Mouse (Mus musculus) hindbrain, postnatal 0 days (tissue): Measurements from ENCODE around the gene Cadm1. TPM values are rescaled to one million over a fixed set of nuclear protein-coding genes. Genes with fewer than 3 reads are reported as not detected.

ENCODE experiments used
- ATAC-seq: fragments of 200-750 bp; cut with Nextera tagmentation; 2 replicates; pipeline ENCODE4 v1.8.0; 2017; ENCODE audit warnings: mild to moderate bottlenecking, moderate TSS enrichment, moderate library complexity
- DNase-seq: peaks from one replicate; pipeline ENCODE4 v3.0.0-alpha.2; 2015; ENCODE audit warnings: low spot score
- H3K27ac ChIP-seq: fragments of 300-500 bp; sonication (generic); 2 replicates; pipeline ENCODE4 v1.5.1; 2014; ENCODE audit warnings: mild to moderate bottlenecking
- H3K27me3 ChIP-seq: fragments of 300-500 bp; sonication (generic); 2 replicates; pipeline ENCODE4 v1.6.1; 2014; ENCODE audit warnings: low read length, mixed read lengths; ENCODE audit not compliant: insufficient read depth
- H3K36me3 ChIP-seq: fragments of 300-500 bp; sonication (generic); 2 replicates; pipeline ENCODE4 v1.6.1; 2014; ENCODE audit warnings: low read length, mixed read lengths; ENCODE audit not compliant: insufficient read depth
- H3K4me1 ChIP-seq: fragments of 300-500 bp; sonication (generic); 2 replicates; pipeline ENCODE4 v1.6.1; 2014; ENCODE audit warnings: antibody characterized with exemption, low read length, mixed read lengths; ENCODE audit not compliant: insufficient read depth
- H3K4me2 ChIP-seq: fragments of 300-500 bp; sonication (generic); 2 replicates; pipeline ENCODE4 v1.6.1; 2014; ENCODE audit warnings: low read depth, mild to moderate bottlenecking, low read length, moderate library complexity, mixed read lengths
- H3K4me3 ChIP-seq: fragments of 300-500 bp; sonication (generic); 2 replicates; pipeline ENCODE4 v1.5.1; 2014; ENCODE audit warnings: low read length
- H3K9ac ChIP-seq: fragments of 300-500 bp; sonication (generic); replicated peaks from 2 replicates; pipeline ENCODE4 v1.6.1; 2014; ENCODE audit warnings: mild to moderate bottlenecking, low read length, moderate library complexity, mixed read lengths
- H3K9me3 ChIP-seq: fragments of 300-500 bp; sonication (generic); 2 replicates; pipeline ENCODE4 v1.6.1; 2016; ENCODE audit warnings: low read length, mixed read lengths
- CTCF ChIP-seq: IDR thresholded peaks from 2 replicates; pipeline ENCODE4 v1.5.1; 2016; ENCODE audit warnings: antibody characterized with exemption, control low read depth, low read depth
- WGBS: fragments of 180-500 bp; shearing (Covaris S2); extraction: QIAGEN DNeasy Blood & Tissue Kit; methylation state at CpG from one replicate; pipeline ENCODE4 v1.1.7; 2014; 5-methylcytosine and 5-hydroxymethylcytosine counted together
- polyA plus RNA-seq: library from polyadenylated mRNA; unstranded; fragments of >200 nt; fragmentation: Nextera tagmentation; extraction: Ambion mirVana; gene quantifications from 2 replicates; pipeline ENCODE4 v1.2.1, GENCODE M21; 2015
- total RNA-seq: library from RNA; depleted of rRNA; stranded (reverse); fragments of >200 nt; gene quantifications from 2 replicates; pipeline ENCODE4 v1.2.3, GENCODE M21; 2014

Cadm1 gene
- total and polyA plus RNA-seq, 2 experiments from 2014 or later = 115 to 203 TPM

GRCm38 (mm10) chr9:47512521-47512920 is 17.5 kb upstream of the Cadm1 start:
- no peaks in the 10 kb centered on the region for H3K36me3 ChIP-seq
- DNase-seq (no peak), ATAC-seq (no peak)
- H3K9me3 ChIP-seq = no peaks in the 10 kb centered on the region
- no peaks in the 10 kb centered on the region for H3K27me3 ChIP-seq
- no peaks in the 10 kb centered on the region for H3K4me1 ChIP-seq
- no peak for TF ChIP-seq CTCF
- no peak overlapping the region for H3K27ac ChIP-seq
- no peak overlapping the region for H3K4me2 ChIP-seq
- no peak overlapping the region for H3K9ac ChIP-seq
- H3K4me3 ChIP-seq = no peak overlapping the region
- 90% methylated on average over 3 of the region's 3 CpGs for WGBS

- no peak for TF ChIP-seq CTCF
- no peak for DNase-seq
- Histone ChIP-seq H3K36me3 (no peaks in the 10 kb centered on the region), H3K4me2 (no peak overlapping the region), H3K4me1 (no peaks in the 10 kb centered on the region), H3K4me3 (no peak overlapping the region), H3K27ac (no peak overlapping the region), H3K9ac (no peak overlapping the region), H3K9me3 (no peaks in the 10 kb centered on the region), H3K27me3 (no peaks in the 10 kb centered on the region)
- 18% methylated on average over 8 of the region's 8 CpGs for WGBS
- no peak for ATAC-seq
Observed at GRCm38 (mm10) chr9:47514318-47514717, 15.7 kb upstream of the Cadm1 start.

DNA sequence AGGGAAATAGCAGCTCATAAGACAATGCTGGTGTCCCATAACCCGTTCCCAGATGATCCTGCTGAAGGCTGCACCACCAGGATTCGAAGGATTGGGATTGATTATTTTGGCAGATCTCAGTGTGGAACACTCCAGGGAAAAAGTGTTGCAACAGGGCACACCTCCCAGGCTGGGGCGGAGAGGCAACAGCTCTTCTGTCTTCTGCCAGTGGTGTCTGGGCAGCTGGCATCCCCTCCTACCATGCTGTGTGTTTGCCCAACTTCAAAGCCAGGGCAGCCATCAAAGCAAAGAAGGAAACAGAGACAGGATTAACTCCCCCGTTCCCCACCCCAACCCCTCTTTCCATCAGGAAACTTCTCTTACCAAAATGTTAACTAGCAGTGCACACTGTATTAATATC is 13.7 kb upstream of the Cadm1 start:
- Histone ChIP-seq H3K9ac (no peak overlapping the region), H3K27me3 (no peaks in the 10 kb centered on the region), H3K9me3 (no peaks in the 10 kb centered on the region), H3K27ac (no peak overlapping the region), H3K36me3 (no peaks in the 10 kb centered on the region), H3K4me3 (no peak overlapping the region), H3K4me1 (no peaks in the 10 kb centered on the region), H3K4me2 (no peak overlapping the region)
- TF ChIP-seq CTCF = no peak
- DNase-seq (no peak), ATAC-seq (no peak)
- WGBS = 49% methylated on average over 4 of the region's 4 CpGs

DNA sequence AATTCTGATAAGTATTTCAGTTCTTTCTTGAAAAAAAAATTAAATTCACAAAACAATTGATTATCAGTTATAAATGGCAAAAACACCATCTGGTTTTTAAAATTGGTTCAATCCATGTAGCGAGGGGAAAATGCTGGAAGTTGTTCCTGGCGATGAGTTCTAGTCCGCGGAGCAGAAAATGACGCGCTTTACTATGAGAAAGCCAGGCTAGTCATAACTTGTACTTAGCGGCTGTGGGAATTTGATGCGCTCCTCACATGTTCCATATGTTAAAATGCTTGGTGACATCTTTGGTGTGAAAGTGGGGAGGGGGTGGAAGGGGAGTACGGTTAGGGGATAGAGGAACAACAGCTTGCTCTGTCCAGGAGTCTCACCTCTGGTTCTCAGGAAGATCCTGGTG is 2.7 kb upstream of the Cadm1 start:
- H3K27ac ChIP-seq = no peak overlapping the region
- no peaks in the 10 kb centered on the region for H3K36me3 ChIP-seq
- ATAC-seq (no peak), DNase-seq (no peak)
- no peaks in the 10 kb centered on the region for H3K27me3 ChIP-seq
- H3K4me1 ChIP-seq = no peaks in the 10 kb centered on the region
- H3K4me3 ChIP-seq = no peak overlapping the region
- no peak for TF ChIP-seq CTCF
- 93% methylated on average over 9 of the region's 9 CpGs for WGBS
- H3K9me3 ChIP-seq = no peaks in the 10 kb centered on the region
- no peak overlapping the region for H3K4me2 ChIP-seq
- no peak overlapping the region for H3K9ac ChIP-seq

GRCm38 (mm10) chr9:47527741-47528140 is 2.2 kb upstream of the Cadm1 start:
- Histone ChIP-seq H3K4me2 (no peak overlapping the region), H3K9me3 (no peaks in the 10 kb centered on the region), H3K4me3 (no peak overlapping the region), H3K27me3 (no peaks in the 10 kb centered on the region), H3K27ac (no peak overlapping the region), H3K36me3 (no peaks in the 10 kb centered on the region), H3K4me1 (no peaks in the 10 kb centered on the region), H3K9ac (no peak overlapping the region)
- DNase-seq (no peak), ATAC-seq (no peak)
- no peak for TF ChIP-seq CTCF
- 84% methylated on average over 5 of the region's 5 CpGs for WGBS

- no peak for DNase-seq
Observed at GRCm38 (mm10) chr9:47529182-47529581, 791 bp upstream of the Cadm1 start.

DNA sequence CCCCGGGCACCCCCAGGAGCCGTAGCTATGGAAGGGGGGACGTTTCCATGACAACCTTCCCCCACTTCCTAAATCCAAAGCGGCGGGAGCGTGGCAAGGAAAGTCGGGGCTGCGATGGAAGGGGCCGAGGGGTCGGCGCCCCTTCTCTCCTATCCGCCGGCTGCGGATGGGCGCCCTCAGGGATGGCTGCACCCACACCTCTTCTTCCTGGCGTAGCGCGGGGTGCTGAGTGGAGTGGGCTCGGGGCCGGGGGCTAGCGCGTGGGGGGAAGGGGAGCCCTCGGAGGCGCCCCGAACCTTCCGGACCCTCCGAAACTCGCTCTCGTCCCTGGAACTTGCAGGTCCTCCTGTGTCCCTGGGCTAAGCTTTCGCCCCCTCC is 560 bp downstream of the Cadm1 start:
- WGBS = under 1% methylated on average over 24 of the region's 30 CpGs
- Histone ChIP-seq H3K4me3 (peak overlapping the region; percentile 70), H3K36me3 (no peaks in the 10 kb centered on the region), H3K4me2 (peak overlapping the region; percentile 83), H3K9ac (peak overlapping the region; percentile 76), H3K4me1 (peaks cover 10% of the 10 kb centered on the region; the same call in 1 of the 2 replicates), H3K27me3 (no peaks in the 10 kb centered on the region), H3K9me3 (no peaks in the 10 kb centered on the region), H3K27ac (peak overlapping the region; percentile 88)
- no peak for TF ChIP-seq CTCF
- ATAC-seq = peak; percentile 52
- no peak for DNase-seq

More at GRCm38 (mm10) chr9:47529182-47529581, 791 bp upstream of the Cadm1 start:
- Histone ChIP-seq H3K9me3 (no peaks in the 10 kb centered on the region), H3K4me1 (peaks cover 7% of the 10 kb centered on the region; the same call in 1 of the 2 replicates), H3K4me2 (peak overlapping the region; percentile 83), H3K27me3 (no peaks in the 10 kb centered on the region), H3K27ac (peak overlapping the region; percentile 88; the same call in 1 of the 2 replicates), H3K9ac (no peak overlapping the region; the same call in 1 of the 2 replicates), H3K4me3 (peak overlapping the region; percentile 70), H3K36me3 (no peaks in the 10 kb centered on the region)
- no peak for TF ChIP-seq CTCF
- 5% methylated on average over 11 of the region's 11 CpGs for WGBS
- ATAC-seq = no peak
